Mouse (Mus musculus) gastrocnemius, postnatal 14 days (tissue): ENCODE results near the gene Tjp2. TPM values are rescaled to one million over a fixed set of nuclear protein-coding genes. Genes with fewer than 3 reads are reported as not detected.
A peak's percentile ranks its signal among the peaks of the same experiment; 100 is the strongest.

Experiments
- DNase-seq: peaks from one replicate; pipeline ENCODE4 v3.0.0; 2021; ENCODE audit warnings: mixed read lengths
- intact Hi-C: fragments of 180-260 bp; cut with DNase I; formaldehyde crosslinking; loops from one replicate; pipeline ENCODE4 v1.15.1; 2025; ENCODE audit warnings: low total_unique reads
- total RNA-seq, 2 experiments: library from RNA; stranded (reverse); gene quantifications; 2 replicates each; pipeline ENCODE4 v1.2.3; 2021

Gene Tjp2
- total RNA-seq, 2 experiments from 2014 or later = 7.0 to 8.8 TPM

DNA sequence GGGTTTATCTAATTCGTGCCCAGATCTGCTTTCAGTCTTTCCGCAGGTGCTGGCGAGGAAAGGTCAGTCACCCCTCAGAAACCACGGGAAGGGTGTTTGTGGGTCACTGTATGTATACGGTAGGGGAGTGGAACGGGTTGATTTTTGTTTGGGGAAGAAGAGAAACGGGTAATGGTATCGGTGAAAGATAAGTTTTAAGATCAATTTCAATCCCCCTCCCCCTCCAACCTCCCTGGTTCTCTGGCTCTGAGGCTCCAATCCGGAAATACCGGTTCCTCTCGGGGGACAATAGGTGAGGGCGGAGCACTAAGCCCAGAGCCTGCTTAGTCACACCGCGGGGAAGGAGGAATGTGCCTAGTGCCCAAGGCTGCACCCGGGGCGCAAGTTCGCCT, 471 bp upstream of the Tjp2 start:
- DNase-seq = peak; percentile 6
- intact Hi-C loops = no loop called here

- intact Hi-C loops = no loop called here
- no peak for DNase-seq
These were observed 979 bp downstream of the Tjp2 start for GRCm38 (mm10) chr19:24223851-24224251.

GRCm38 (mm10) chr19:24221455-24221854, 3.4 kb downstream of the Tjp2 start:
- DNase-seq = no peak
- intact Hi-C loops = no loop called here

GRCm38 (mm10) chr19:24220795-24221445, 3.9 kb downstream of the Tjp2 start:
- DNase-seq = no peak
- intact Hi-C loops = no loop called here

- no peak for DNase-seq
- intact Hi-C loops = loop anchor here (10.0 kb wide), 1 partner anchor 54 kb away; no protein-coding TSS in a partner anchor
These were observed 5.8 kb downstream of the Tjp2 start for GRCm38 (mm10) chr19:24219011-24219410.

GRCm38 (mm10) chr19:24218291-24218690, 6.5 kb downstream of the Tjp2 start:
- intact Hi-C loops = loop anchor here (10.0 kb wide), 1 partner anchor 53 kb away; no protein-coding TSS in a partner anchor
- no peak for DNase-seq

- no peak for DNase-seq
- intact Hi-C loops = loop anchor here (10.0 kb wide), 1 partner anchor 53 kb away; no protein-coding TSS in a partner anchor
These were observed 7.0 kb downstream of the Tjp2 start for GRCm38 (mm10) chr19:24217851-24218250.

GRCm38 (mm10) chr19:24216771-24217170, 8.1 kb downstream of the Tjp2 start:
- no peak for DNase-seq
- intact Hi-C loops = loop anchor here (10.0 kb wide), 1 partner anchor 52 kb away; no protein-coding TSS in a partner anchor

DNA sequence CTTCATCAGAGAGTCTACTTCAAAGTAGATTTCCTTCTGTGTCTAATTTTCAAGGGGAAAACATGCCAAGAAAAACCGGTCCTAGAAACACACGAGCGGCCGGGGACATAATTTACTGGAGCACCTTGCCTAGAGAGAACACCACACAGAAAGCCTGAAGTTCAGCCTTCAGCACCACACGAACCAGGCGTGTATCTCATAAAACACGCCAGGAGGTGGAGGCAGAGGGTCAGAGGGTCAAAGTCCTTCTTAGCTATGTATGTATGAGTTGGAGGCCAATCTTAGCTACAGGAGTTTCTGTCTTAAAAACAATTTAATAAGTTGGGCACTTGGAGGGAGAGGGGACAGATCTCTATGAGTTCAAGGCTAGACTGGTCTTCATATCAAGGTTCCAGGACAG, 9.9 kb downstream of the Tjp2 start:
- DNase-seq = no peak

DNA sequence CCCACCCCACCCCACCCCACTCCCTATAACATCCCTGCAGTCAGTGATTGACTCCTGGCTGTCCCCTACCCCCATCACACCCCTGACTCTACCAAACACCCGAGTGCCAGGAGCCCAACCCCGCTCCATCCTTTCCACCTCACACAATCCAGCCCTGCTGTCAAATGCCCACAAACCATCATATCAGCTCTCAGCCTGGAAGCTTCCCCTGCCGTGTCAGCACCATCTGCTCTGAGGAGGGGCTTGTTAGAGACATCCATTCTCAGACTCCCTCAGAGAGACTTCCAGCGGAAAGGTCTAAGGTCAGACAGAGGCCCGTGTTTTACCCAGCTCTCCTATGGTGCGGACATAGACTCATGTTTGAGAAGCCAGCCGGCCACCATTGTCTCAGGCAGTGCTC, 11.5 kb downstream of the Tjp2 start:
- intact Hi-C loops = loop anchor here (10.0 kb wide), 1 partner anchor 48 kb away; no protein-coding TSS in a partner anchor
- no peak for DNase-seq

More for the DNA sequence above, 9.9 kb downstream of the Tjp2 start:
- intact Hi-C loops = loop anchor here (10.0 kb wide), 1 partner anchor 50 kb away; no protein-coding TSS in a partner anchor

DNA sequence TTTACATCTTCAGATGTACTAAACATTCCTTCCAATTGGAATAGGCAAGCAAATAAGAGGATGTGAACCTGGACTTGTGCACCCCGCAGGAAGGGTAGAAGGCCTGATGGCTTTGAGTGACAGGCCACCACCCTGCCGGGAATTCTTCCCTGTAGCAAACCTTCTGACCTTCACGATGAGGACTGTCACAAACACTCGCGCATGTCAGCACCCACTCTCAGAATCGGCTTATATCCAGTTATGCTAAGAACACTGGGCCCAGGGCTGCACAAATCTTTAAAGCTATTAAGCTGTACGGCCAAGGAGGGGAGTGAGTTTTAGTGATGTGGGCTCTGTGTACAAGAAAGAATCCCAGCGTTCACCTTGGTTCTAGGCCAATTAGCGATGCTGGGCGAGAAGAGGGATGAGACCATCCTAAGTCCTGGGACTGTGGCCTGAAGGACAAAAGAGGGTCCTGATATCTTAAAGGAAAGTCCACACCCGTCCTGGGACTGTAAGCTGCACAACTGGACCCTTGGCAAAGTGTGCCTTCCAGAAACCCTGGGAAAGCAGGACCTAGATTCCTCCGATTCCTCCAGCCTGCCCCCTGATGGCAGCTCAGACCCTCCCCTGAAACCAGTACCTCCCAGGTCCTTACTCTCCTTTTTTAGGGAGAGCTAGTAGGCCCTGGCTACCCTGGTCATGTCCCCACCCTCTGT, 12.1 kb downstream of the Tjp2 start:
- DNase-seq = no peak
- intact Hi-C loops = loop anchor here (10.0 kb wide), 1 partner anchor 48 kb away; no protein-coding TSS in a partner anchor

DNA sequence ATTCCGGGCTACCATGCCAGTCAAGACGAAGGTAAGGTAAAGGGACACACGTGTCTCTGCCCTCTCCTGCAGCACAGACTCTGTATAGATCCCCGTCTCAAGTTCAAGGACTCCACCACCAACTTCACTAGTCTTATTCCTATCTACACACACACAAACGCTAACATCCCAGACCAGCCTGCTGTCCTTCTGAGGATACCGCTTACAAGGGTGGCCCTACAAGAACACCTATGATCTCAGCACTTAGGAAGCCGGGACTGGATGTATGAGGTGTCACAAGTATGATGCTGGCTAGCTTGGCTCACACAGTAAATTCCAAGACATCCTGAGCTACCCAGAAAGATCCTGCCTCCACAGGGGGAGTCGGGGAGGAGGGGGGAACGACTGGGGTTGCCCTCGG, 13.7 kb downstream of the Tjp2 start:
- DNase-seq = no peak
- intact Hi-C loops = loop anchor here (10.0 kb wide), 1 partner anchor 46 kb away; no protein-coding TSS in a partner anchor

GRCm38 (mm10) chr19:24209516-24209915, 15.3 kb downstream of the Tjp2 start:
- no peak for DNase-seq
- intact Hi-C loops = no loop called here

GRCm38 (mm10) chr19:24207967-24208366, 16.9 kb downstream of the Tjp2 start:
- no peak for DNase-seq
- intact Hi-C loops = no loop called here

DNA sequence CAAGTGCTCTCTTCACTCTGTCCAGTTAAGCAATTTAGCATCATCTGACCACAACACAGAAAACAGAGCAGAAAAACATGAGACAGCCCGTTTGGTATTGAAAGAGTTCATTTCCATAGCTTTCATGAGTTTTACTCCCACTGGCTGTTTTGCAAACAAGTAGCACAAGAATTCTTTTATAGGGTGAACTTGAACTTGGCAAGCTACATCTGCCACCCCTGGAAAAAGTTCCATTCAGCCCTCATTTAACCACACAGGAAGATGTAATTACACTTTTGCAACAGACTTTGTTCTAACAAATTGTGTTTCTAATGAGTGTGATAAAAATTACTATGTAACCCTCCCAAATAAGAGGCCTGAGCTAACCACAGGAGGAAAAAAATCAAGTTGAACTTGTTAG, 19.8 kb downstream of the Tjp2 start:
- intact Hi-C loops = no loop called here
- no peak for DNase-seq

DNA sequence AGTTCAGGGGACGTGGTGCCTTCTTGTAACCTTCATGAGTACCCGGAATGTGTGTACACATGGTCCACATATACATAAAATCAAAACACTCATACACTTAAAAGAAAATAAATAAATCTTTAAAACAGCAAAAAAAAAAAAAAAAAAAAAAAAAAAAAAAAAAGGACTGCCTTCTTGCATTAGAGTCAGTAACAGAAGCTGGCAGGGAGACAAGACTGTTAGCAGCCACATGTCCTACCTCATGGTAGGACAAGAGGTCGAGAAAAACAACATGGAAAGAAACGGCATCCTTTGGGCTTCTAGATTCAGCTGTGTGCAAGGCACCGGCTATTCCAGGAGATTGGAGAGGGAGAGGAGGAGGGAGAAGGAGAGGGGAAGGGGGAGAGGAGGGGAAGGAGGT, 23.0 kb downstream of the Tjp2 start:
- intact Hi-C loops = no loop called here
- no peak for DNase-seq

GRCm38 (mm10) chr19:24200566-24200965, 24.3 kb downstream of the Tjp2 start:
- intact Hi-C loops = no loop called here

GRCm38 (mm10) chr19:24198676-24199303, 26.0 kb downstream of the Tjp2 start:
- DNase-seq = no peak
- intact Hi-C loops = no loop called here

More at GRCm38 (mm10) chr19:24200566-24200965, 24.3 kb downstream of the Tjp2 start:
- DNase-seq = no peak

DNA sequence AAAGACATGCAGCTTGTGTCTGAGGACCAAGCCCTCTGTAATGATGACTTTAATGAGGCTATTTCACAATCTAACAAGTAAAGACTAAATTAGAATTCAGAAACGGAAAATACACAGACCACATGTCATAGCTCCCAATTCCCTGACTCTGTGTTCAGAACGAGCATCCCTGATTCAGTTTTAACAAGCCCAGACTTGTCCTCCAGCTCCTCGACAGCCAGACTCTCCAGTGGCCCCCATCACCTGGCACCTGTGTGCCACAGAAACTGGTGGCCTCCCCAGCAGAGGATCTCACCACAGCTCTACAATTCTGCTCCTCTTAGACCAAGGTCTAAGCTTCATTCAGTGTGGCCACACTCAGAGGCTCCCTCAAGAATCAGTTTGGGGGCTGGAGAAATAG, 27.5 kb downstream of the Tjp2 start:
- DNase-seq = no peak
- intact Hi-C loops = no loop called here

DNA sequence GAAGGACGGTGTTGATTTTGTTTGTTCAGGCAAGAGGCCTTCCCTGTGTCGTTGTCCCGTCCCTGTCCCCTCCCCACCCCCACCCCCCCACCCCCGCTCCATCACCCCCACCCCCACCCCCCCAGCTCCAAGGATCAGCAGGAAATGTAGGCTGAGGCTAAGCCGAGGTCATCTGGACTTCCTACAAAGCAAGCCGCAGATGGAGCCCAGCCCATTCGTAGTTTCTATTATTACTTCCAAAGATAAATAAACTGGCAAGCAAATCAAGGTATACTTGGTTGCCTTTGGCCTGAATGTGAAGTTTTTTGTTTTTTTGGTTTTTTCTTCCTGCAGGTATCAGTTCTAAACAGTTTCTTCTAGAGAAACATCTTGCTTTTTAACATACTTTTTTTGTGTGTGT, 29.6 kb downstream of the Tjp2 start:
- DNase-seq = no peak
- intact Hi-C loops = no loop called here
